Mouse (Mus musculus) stomach, postnatal 0 days (tissue): ENCODE data around the gene Upf1. TPM values are rescaled to one million over a fixed set of nuclear protein-coding genes. Genes with fewer than 3 reads are reported as not detected.

Experiments used
- ATAC-seq: fragments of 200-750 bp; cut with Nextera tagmentation; 2 replicates; pipeline ENCODE4 v1.8.0; 2017; ENCODE audit not compliant: low FRiP score, low TSS enrichment
- DNase-seq: peaks from one replicate; pipeline ENCODE4 v3.0.0-alpha.2; 2016; ENCODE audit warnings: low spot score
- H3K27ac ChIP-seq: fragments of 300-500 bp; sonication (generic); replicated peaks from 2 replicates; pipeline ENCODE4 v1.5.1; 2014; ENCODE audit warnings: mild to moderate bottlenecking, control low read depth
- H3K27me3 ChIP-seq: fragments of 300-500 bp; sonication (generic); 2 replicates; pipeline ENCODE4 v1.6.1; 2014; ENCODE audit warnings: low read length; ENCODE audit not compliant: control insufficient read depth, insufficient read depth
- H3K36me3 ChIP-seq: fragments of 300-500 bp; sonication (generic); 2 replicates; pipeline ENCODE4 v1.6.1; 2014; ENCODE audit warnings: low read length, mixed read lengths; ENCODE audit not compliant: control insufficient read depth, insufficient read depth
- H3K4me1 ChIP-seq: fragments of 300-500 bp; sonication (generic); replicated peaks from 2 replicates; pipeline ENCODE4 v1.6.1; 2014; ENCODE audit warnings: antibody characterized with exemption; ENCODE audit not compliant: control insufficient read depth, insufficient read depth
- H3K4me2 ChIP-seq: fragments of 300-500 bp; sonication (generic); replicated peaks from 2 replicates; pipeline ENCODE4 v1.6.1; 2014; ENCODE audit warnings: low read depth, mild to moderate bottlenecking, control low read depth, moderate library complexity
- H3K4me3 ChIP-seq: fragments of 300-500 bp; sonication (generic); 2 replicates; pipeline ENCODE4 v1.5.1; 2014; ENCODE audit warnings: low read depth, low read length, control low read depth
- H3K9ac ChIP-seq: fragments of 300-500 bp; sonication (generic); 2 replicates; pipeline ENCODE4 v1.6.1; 2014; ENCODE audit warnings: mild to moderate bottlenecking, low read length, control low read depth, mixed read lengths
- H3K9me3 ChIP-seq: fragments of 300-500 bp; sonication (generic); 2 replicates; pipeline ENCODE4 v1.6.1; 2016; ENCODE audit warnings: low read length; ENCODE audit not compliant: control insufficient read depth
- CTCF ChIP-seq: IDR thresholded peaks from 2 replicates; pipeline ENCODE4 v1.5.1; 2016; ENCODE audit warnings: antibody characterized with exemption, low read depth, mild to moderate bottlenecking, moderate library complexity
- EP300 ChIP-seq: optimal IDR thresholded peaks from 2 replicates; pipeline ENCODE3; 2016; ENCODE audit warnings: antibody characterized with exemption
- WGBS: fragments of 180-500 bp; shearing (Covaris S2); extraction: QIAGEN DNeasy Blood & Tissue Kit; methylation state at CpG from one replicate; pipeline ENCODE4 v1.1.7; 2014; 5-methylcytosine and 5-hydroxymethylcytosine counted together
- polyA plus RNA-seq: library from polyadenylated mRNA; unstranded; fragments of >200 nt; fragmentation: Nextera tagmentation; extraction: Ambion mirVana; gene quantifications from 2 replicates; pipeline ENCODE4 v1.2.1, GENCODE M21; 2015

Gene Upf1
- polyA plus RNA-seq, 1 experiment from 2014 or later = 9.5 TPM

DNA sequence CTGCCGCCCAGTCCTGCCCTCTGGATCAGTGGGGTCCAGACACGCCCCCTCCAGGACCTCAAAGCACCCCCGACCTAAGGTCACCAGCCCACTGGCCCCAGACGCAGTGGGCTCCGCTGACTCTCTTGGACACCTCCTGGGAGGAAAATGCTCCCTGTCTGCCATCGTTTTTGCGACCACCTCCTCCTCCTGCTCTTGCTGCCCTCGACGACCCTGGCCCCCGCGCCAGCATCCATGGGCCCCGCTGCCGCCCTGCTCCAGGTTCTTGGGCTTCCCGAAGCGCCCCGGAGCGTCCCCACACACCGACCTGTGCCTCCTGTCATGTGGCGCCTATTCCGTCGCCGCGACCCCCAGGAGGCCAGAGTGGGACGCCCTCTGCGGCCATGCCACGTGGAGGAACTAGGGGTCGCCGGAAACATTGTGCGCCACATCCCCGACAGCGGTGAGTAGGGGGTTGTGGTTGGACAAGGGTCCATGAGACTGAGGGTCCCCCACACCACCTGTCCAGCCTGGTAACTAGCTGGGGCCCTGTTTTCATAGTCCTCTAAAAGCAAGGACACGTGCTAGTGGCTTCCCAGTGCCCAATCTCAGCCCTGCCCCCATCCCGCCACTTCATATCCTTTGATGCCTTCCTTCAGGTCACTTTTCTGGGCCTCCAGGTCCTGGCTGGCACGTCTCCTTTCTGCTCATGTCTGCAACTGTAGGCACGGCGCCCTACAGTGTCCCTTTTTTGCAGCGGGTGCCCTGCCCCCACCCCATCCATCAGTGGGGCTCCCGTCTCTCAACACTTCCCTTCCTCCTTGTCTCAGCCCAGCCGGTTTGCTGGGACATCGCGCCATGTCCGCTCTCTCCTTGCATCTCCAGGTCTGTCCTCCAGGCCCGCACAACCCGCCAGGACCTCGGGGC, 23.0 kb downstream of the Upf1 start:
- peaks cover 23% of the 10 kb centered on the region for H3K36me3 ChIP-seq
- WGBS = 22% methylated on average over 45 of the region's 45 CpGs
- H3K27ac ChIP-seq = no peak overlapping the region
- H3K4me1 ChIP-seq = no peaks in the 10 kb centered on the region
- no peak overlapping the region for H3K9ac ChIP-seq
- H3K4me2 ChIP-seq = no peak overlapping the region
- no peak for TF ChIP-seq EP300
- H3K27me3 ChIP-seq = no peaks in the 10 kb centered on the region
- no peak overlapping the region for H3K4me3 ChIP-seq
- no peak for DNase-seq
- no peaks in the 10 kb centered on the region for H3K9me3 ChIP-seq
- peak; percentile 11; the same call in 1 of the 2 replicates for ATAC-seq

DNA sequence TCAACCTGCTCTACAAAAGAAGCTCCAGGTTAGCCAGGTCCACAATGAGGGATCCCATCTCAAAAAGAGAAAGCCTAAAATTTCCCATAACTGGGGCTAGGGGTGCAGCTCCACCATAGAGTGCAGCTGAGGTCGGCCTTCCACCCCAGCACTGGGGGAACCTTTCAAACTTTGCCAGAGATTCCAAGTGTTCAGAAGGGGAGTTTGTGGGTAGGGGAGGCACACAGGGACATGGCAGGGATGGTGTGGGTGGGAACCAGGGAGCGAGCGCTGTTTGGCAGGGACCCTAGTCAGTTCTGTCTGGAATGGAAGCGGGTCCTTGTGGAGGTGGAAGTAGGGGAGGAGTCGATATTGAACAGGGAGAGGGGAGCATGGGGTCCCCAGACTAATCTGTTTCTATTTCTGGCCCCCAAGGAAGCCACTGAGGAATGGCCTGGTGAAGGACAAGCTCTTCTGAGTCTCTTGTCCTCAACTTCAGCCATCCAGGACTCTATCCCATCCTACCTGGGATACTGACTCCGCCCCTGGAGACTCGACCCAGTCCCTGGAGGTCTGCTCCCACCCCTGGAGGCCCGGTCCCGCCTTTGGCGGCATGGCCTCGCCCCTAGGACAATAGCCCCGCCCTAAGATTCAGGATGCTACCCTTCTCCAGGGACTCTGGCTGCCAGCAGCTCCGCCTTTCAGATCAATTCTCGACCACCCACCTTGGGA, 23.8 kb downstream of the Upf1 start, which contains the start of gene Gdf1:
Gene Gdf1 (plus strand): TSS at position 694 of the 711 bp plus-strand sequence.
- DNase-seq (no peak), ATAC-seq (no peak)
- Histone ChIP-seq H3K27me3 (no peaks in the 10 kb centered on the region), H3K4me2 (no peak within 1 kb of the TSS), H3K4me1 (no peaks in the 10 kb centered on the region), H3K9me3 (no peaks in the 10 kb centered on the region), H3K9ac (no peak within 1 kb of the TSS), H3K36me3 (peaks cover 20% of the 10 kb centered on the region), H3K4me3 (no peak within 1 kb of the TSS), H3K27ac (no peak within 1 kb of the TSS)
- no peak for TF ChIP-seq CTCF
- no peak for TF ChIP-seq EP300
- 31% methylated on average over 14 of the region's 14 CpGs for WGBS

DNA sequence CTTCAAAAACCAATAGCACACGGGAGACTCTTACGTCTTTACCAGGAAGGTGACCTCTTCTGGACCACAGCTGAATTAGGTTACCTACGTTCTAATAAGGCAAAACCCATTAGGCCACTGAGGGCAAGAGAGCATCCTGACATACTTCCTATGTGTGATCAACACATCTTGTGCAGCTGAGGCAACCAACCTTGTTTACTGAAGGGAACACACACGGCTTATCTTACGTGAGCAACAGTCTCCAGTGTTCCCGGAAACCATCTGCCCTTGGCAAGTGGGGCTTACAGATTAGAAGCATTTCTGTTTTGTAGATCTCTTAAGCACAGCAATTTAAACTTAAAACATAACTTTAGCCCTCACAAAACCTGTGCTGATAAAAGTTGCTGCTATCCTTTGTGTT, 25.6 kb downstream of the Upf1 start:
- DNase-seq = no peak

DNA sequence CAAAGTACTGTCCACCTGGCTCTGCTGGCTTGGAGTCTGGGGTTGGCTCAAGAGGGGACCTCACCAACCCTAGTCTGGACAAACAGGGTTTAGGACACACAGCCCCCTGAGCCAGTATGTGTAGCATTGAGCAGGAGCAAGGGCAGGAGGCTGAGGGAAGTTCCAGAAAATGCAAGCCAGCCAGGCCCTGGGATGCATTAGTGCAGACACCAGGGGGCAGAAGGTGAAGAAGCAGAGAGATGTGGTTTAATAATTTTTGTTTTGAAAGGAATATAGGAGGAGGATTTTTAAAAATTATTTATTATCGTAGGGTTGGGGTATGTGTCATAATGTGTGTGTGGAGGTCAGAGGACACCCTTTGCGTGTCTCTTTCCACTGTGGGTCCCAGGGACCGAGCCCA, 29.4 kb downstream of the Upf1 start:
- TF ChIP-seq CTCF = peak; percentile 32
- no peak for TF ChIP-seq EP300
- Histone ChIP-seq H3K9ac (no peak overlapping the region), H3K4me1 (no peaks in the 10 kb centered on the region), H3K9me3 (no peaks in the 10 kb centered on the region), H3K4me2 (no peak overlapping the region), H3K36me3 (no peaks in the 10 kb centered on the region; the same call in 1 of the 2 replicates), H3K4me3 (no peak overlapping the region), H3K27me3 (no peaks in the 10 kb centered on the region), H3K27ac (no peak overlapping the region)
- WGBS = 85% methylated on average over 3 of the region's 3 CpGs
- no peak for ATAC-seq
- DNase-seq = no peak

More for the DNA sequence above, 25.6 kb downstream of the Upf1 start:
- 87% methylated on average over 6 of the region's 6 CpGs for WGBS
- Histone ChIP-seq H3K4me2 (no peak overlapping the region), H3K4me1 (no peaks in the 10 kb centered on the region), H3K27me3 (no peaks in the 10 kb centered on the region), H3K9me3 (no peaks in the 10 kb centered on the region), H3K9ac (no peak overlapping the region), H3K4me3 (no peak overlapping the region), H3K27ac (no peak overlapping the region), H3K36me3 (peaks cover 4% of the 10 kb centered on the region)
- no peak for ATAC-seq
- no peak for TF ChIP-seq EP300
- no peak for TF ChIP-seq CTCF

DNA sequence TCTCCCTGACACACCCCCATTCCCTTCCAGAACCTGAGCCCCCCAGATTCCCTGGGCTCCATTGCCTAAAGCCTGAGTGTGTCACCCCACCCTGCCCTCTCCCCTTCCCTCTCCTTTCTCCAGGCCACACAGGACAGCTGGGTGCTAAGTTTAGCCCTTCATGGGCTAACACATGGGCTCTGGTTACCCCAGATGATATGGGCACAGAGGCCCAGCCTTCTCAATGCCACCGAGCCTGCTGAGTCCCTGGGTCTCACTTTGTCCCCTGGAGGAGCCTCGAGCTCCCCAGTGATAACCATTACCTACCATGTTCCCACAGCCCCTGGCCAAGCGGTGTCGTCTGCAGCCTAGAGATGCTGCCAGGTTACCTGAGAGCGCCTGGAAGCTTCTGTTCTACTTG, 35.2 kb downstream of the Upf1 start:
- ATAC-seq = no peak
- Histone ChIP-seq H3K4me1 (no peaks in the 10 kb centered on the region), H3K27ac (no peak overlapping the region), H3K4me3 (no peak overlapping the region), H3K27me3 (no peaks in the 10 kb centered on the region), H3K9ac (no peak overlapping the region), H3K9me3 (no peaks in the 10 kb centered on the region), H3K4me2 (no peak overlapping the region), H3K36me3 (no peaks in the 10 kb centered on the region; the same call in 1 of the 2 replicates)
- TF ChIP-seq EP300 (no peak), CTCF (no peak)
- no peak for DNase-seq
- WGBS = 82% methylated on average over 5 of the region's 5 CpGs
